Mouse (Mus musculus) G1E (cell line): Measurements from ENCODE around the gene Tirap. TPM values are rescaled to one million over a fixed set of nuclear protein-coding genes. Genes with fewer than 3 reads are reported as not detected.

Experiments
- ATAC-seq: 2 replicates; pipeline ENCODE4 v1.8.0; 2016; ENCODE audit warnings: mild to moderate bottlenecking; ENCODE audit not compliant: insufficient number of reproducible peaks, poor library complexity, low FRiP score, severe bottlenecking; ENCODE audit errors: extremely low read depth
- DNase-seq: peaks from one replicate; pipeline ENCODE4 v3.0.0; 2012; ENCODE audit warnings: low spot score
- H3K27me3 ChIP-seq: 2 replicates; pipeline ENCODE4 v1.6.1; 2012; ENCODE audit warnings: mild to moderate bottlenecking, low read length, inconsistent platforms; ENCODE audit not compliant: insufficient read depth
- H3K36me3 ChIP-seq: replicated peaks from 2 replicates; pipeline ENCODE3; 2012; ENCODE audit warnings: mild to moderate bottlenecking, inconsistent platforms
- H3K4me1 ChIP-seq: 2 replicates; pipeline ENCODE4 v1.6.1; 2012; ENCODE audit warnings: low read depth, low read length, inconsistent platforms, mixed read lengths; ENCODE audit not compliant: insufficient read depth
- H3K4me3 ChIP-seq: 2 replicates; pipeline ENCODE4 v1.5.1; 2012; ENCODE audit warnings: low read depth, mild to moderate bottlenecking, inconsistent platforms, low read length, moderate library complexity, mixed read lengths
- H3K9me3 ChIP-seq: replicated peaks from 2 replicates; pipeline ENCODE4 v1.6.1; 2012; ENCODE audit warnings: inconsistent platforms
- CTCF ChIP-seq: IDR thresholded peaks from 2 replicates; pipeline ENCODE4 v1.5.1; 2012; ENCODE audit warnings: low read depth, low read length, inconsistent platforms, mixed read lengths
- GATA1 ChIP-seq: IDR thresholded peaks from 2 replicates; pipeline ENCODE4 v1.6.1; 2012; ENCODE audit warnings: borderline replicate concordance, low read length, inconsistent platforms, mixed read lengths
- GATA2 ChIP-seq: IDR thresholded peaks from 2 replicates; pipeline ENCODE4 v1.6.1; 2012; ENCODE audit warnings: low read depth, low read length, inconsistent platforms, borderline replicate concordance
- POLR2AphosphoS5 ChIP-seq: IDR thresholded peaks from 2 replicates; pipeline ENCODE4 v1.6.1; 2012; ENCODE audit warnings: low read depth, low read length, inconsistent platforms; ENCODE audit not compliant: insufficient replicate concordance
- TAL1 ChIP-seq: conservative IDR thresholded peaks from 2 replicates; pipeline ENCODE4 v1.6.1; 2012; ENCODE audit warnings: low read depth, low read length, inconsistent platforms, mixed read lengths
- polyA plus RNA-seq: library from polyadenylated mRNA; stranded (reverse); fragments of >175 nt; gene quantifications from 2 replicates; pipeline ENCODE4 v1.2.3, GENCODE M21; 2012
- total RNA-seq, 2 experiments: library from RNA; stranded (forward) in 1 of 2; stranded (reverse) in 1 of 2; fragments of 200-1000 nt in 1 of 2; fragments of >200 nt in 1 of 2; fragmentation: Nextera tagmentation in 1 of 2; gene quantifications; 2 replicates each; pipeline ENCODE4 v1.2.3; 2014 to 2017

Tirap gene
- total and polyA plus RNA-seq, 3 experiments = 5.0 to 8.1 (median 6.8) TPM

DNA sequence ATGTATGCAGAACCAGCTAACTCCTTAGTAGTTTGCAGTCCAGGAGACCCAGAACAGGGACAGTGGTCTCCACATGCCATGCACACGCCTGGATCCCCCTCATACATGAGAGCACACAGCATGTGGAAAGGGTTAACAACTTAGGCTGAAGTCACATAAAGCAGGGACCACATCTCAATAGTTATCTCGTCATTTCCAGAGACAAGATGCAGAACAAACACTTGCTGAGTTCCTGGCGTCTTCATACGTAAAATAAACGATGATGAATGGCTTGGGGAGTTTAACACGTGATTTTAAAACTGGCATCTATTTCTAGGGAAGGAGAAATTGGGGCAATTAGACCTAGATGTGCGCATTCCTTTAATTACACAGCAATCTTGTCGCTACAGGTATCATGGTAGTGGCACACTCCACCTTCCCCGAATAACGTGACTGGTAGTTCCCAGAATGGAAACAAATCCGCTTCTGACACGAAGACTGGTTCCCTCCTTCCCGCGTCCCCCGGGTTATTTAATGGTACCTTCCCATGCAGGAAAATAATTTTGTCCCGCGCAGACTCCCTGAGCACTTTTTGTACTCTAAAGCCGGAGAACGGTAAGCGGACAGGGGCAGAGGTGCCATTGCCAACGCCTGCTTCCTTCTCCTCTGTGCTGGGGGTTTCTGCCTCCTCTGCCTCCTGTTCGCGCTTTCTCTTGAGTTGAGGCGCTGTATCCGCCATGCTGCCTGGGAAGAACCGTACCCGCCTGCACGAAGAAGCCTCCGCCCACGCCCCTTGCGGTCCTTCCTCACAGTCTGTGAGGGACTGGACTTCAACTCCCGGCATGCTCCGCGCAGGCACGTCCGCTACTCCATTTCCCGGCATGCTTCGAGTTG lies 24.6 kb downstream of the Tirap start, which contains the start of gene Dcps:
Gene Dcps, minus strand, starts transcription at position 811 of the 873 bp plus-strand sequence.
- Histone ChIP-seq H3K9me3 (no peaks in the 10 kb centered on the region), H3K36me3 (peaks cover 32% of the 10 kb centered on the region), H3K27me3 (no peaks in the 10 kb centered on the region), H3K4me3 (peak within 1 kb of the TSS; percentile 73), H3K4me1 (peaks cover 16% of the 10 kb centered on the region)
- DNase-seq (peak; percentile 66), ATAC-seq (peak; percentile 86)
- TF ChIP-seq GATA2 (no peak), GATA1 (no peak), TAL1 (no peak), POLR2AphosphoS5 (no peak; the same call in 1 of the 2 replicates), CTCF (no peak)

GRCm38 (mm10) chr9:35173331-35173730 lies 26.8 kb downstream of the Tirap start:
- H3K4me3 ChIP-seq = no peak overlapping the region
- no peaks in the 10 kb centered on the region for H3K27me3 ChIP-seq
- H3K9me3 ChIP-seq = no peaks in the 10 kb centered on the region
- ATAC-seq = no peak
- no peak for TF ChIP-seq GATA1
- no peak for TF ChIP-seq GATA2
- TF ChIP-seq TAL1 = no peak
- no peak for TF ChIP-seq CTCF
- no peak for DNase-seq
- H3K36me3 ChIP-seq = peaks cover 52% of the 10 kb centered on the region
- peaks cover 16% of the 10 kb centered on the region for H3K4me1 ChIP-seq

GRCm38 (mm10) chr9:35170071-35170470 lies 30.0 kb downstream of the Tirap start:
- Histone ChIP-seq H3K27me3 (no peaks in the 10 kb centered on the region), H3K4me1 (peaks cover 13% of the 10 kb centered on the region), H3K4me3 (no peak overlapping the region), H3K36me3 (peaks cover 81% of the 10 kb centered on the region), H3K9me3 (no peaks in the 10 kb centered on the region)
- ATAC-seq (no peak), DNase-seq (no peak)
- TF ChIP-seq TAL1 = no peak
- no peak for TF ChIP-seq GATA2
- no peak for TF ChIP-seq GATA1
- TF ChIP-seq CTCF = no peak
- TF ChIP-seq POLR2AphosphoS5 = no peak

DNA sequence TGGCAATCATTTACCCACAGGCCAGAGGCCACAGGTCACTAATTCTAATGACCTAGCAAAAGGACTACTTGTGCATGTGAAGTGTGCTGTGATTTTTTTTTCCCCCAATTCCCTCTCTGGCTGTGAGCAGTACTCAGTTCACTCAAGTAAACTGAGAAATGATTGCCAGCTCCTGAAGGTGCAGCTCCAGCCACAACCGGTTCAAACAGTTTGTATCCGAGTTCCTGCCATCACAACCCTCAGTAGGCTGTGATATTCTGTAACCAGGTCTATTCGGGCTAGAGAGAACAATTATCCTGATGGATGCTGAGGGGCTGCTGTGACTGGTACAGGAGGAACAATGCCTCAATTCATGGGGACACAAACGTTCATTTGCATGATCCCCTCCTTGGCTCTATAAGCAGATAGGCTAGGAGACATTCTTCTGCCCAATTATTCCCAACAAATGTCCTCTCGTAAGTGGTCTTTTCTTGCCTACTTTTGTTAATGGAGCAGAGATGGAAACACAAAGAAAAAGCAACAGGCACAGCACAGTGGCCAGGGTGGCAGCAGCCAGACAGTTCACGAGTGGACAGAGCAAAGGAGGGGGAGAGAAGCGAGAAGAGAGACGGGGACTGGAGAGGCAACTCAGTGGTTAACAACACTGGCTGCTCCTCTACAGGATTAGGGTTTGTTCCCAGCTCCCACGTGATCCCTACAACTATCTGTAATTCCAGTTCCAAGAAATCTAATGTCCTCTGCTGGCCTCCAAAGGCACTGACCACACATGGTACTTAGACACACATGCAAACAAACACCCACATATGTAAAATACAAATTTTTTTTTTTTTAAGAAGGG lies 33.1 kb downstream of the Tirap start:
- TF ChIP-seq GATA1 = no peak
- no peak for TF ChIP-seq TAL1
- TF ChIP-seq GATA2 = no peak
- no peak for TF ChIP-seq CTCF
- no peak for TF ChIP-seq POLR2AphosphoS5
- ATAC-seq (no peak), DNase-seq (no peak)
- Histone ChIP-seq H3K4me1 (peaks cover 3% of the 10 kb centered on the region; the same call in 1 of the 2 replicates), H3K4me3 (no peak overlapping the region), H3K36me3 (peaks cover 90% of the 10 kb centered on the region), H3K27me3 (no peaks in the 10 kb centered on the region), H3K9me3 (no peaks in the 10 kb centered on the region)

- peaks cover 2% of the 10 kb centered on the region; the same call in 1 of the 2 replicates for H3K4me1 ChIP-seq
- no peak for TF ChIP-seq CTCF
- TF ChIP-seq GATA2 = no peak
- no peak for TF ChIP-seq POLR2AphosphoS5
- TF ChIP-seq TAL1 = no peak
- peaks cover 91% of the 10 kb centered on the region for H3K36me3 ChIP-seq
- no peak for ATAC-seq
- no peak overlapping the region for H3K4me3 ChIP-seq
- no peaks in the 10 kb centered on the region for H3K9me3 ChIP-seq
- peak; percentile 9 for DNase-seq
- no peaks in the 10 kb centered on the region for H3K27me3 ChIP-seq
Measured at GRCm38 (mm10) chr9:35166144-35166797, 33.8 kb downstream of the Tirap start.
